Mouse (Mus musculus): ENCODE data around the gene Ralbp1. TPM values are rescaled to one million over a fixed set of nuclear protein-coding genes. Genes with fewer than 3 reads are reported as not detected.

The Ralbp1 gene
- total and polyA plus RNA-seq, 3 experiments: 53.2 to 69.6 TPM; not detected in 1

GRCm38 (mm10) chr17:65802026-65802425 is 83.6 kb downstream of the Ralbp1 start:
- Histone ChIP-seq H3K9ac (ENCODE audit: control insufficient read depth, low read depth, low read length, poor library complexity, severe bottlenecking) (no peak overlapping the region), H3K79me2 (ENCODE audit: control insufficient read depth, insufficient read depth, low read length, poor library complexity) (peaks cover 32% of the 10 kb centered on the region), H3K36me3 (ENCODE audit: control insufficient read depth in 1 of 2, insufficient read depth in 2 of 2, low read length in 2 of 2) (peaks cover 7 to 11% of the 10 kb centered on the region in 2 experiments), H3K27ac (ENCODE audit: control insufficient read depth, low read depth, low read length) (no peak overlapping the region), H3K4me3 (ENCODE audit: control insufficient read depth in 1 of 2, insufficient read depth in 1 of 2, low read depth in 2 of 2, low read length in 2 of 2) (no peak overlapping the region), H3K4me1 (ENCODE audit: control insufficient read depth in 1 of 2, insufficient read depth in 2 of 2, low read length in 2 of 2) (peaks cover 4 to 11% of the 10 kb centered on the region in 2 experiments), H3K27me3 (ENCODE audit: control insufficient read depth in 1 of 2, insufficient read depth in 2 of 2, low read length in 2 of 2) (no peaks in the 10 kb centered on the region), H3K9me3 (replicated peaks; ENCODE audit: insufficient read depth, low read length) (no peaks in the 10 kb centered on the region)
- no peak for DNase-seq (ENCODE audit: low read depth, low spot score)
- no peak for TF ChIP-seq HCFC1 (IDR thresholded peaks at IDR 0.05; ENCODE audit: low read depth, low read length)

- Histone ChIP-seq H3K27ac (ENCODE audit: control insufficient read depth, low read depth, low read length) (no peak overlapping the region), H3K4me3 (ENCODE audit: control insufficient read depth in 1 of 2, insufficient read depth in 1 of 2, low read depth in 2 of 2, low read length in 2 of 2) (no peak overlapping the region), H3K9ac (ENCODE audit: control insufficient read depth, low read depth, low read length, poor library complexity, severe bottlenecking) (no peak overlapping the region), H3K79me2 (ENCODE audit: control insufficient read depth, insufficient read depth, low read length, poor library complexity) (peaks cover 37% of the 10 kb centered on the region), H3K36me3 (ENCODE audit: control insufficient read depth in 1 of 2, insufficient read depth in 2 of 2, low read length in 2 of 2) (peaks cover 7 to 9% of the 10 kb centered on the region in 2 experiments), H3K9me3 (replicated peaks; ENCODE audit: insufficient read depth, low read length) (no peaks in the 10 kb centered on the region), H3K4me1 (ENCODE audit: control insufficient read depth in 1 of 2, insufficient read depth in 2 of 2, low read length in 2 of 2) (peaks cover 4 to 11% of the 10 kb centered on the region in 2 experiments), H3K27me3 (ENCODE audit: control insufficient read depth in 1 of 2, insufficient read depth in 2 of 2, low read length in 2 of 2) (no peaks in the 10 kb centered on the region)
- no peak for DNase-seq (ENCODE audit: low read depth, low spot score)
- TF ChIP-seq ETS1 (IDR thresholded peaks at IDR 0.05; ENCODE audit: low read depth, low read length): no peak
- no peak for TF ChIP-seq GATA1 (IDR thresholded peaks at IDR 0.05; ENCODE audit: low read depth, low read length)
- TF ChIP-seq MYB (IDR thresholded peaks at IDR 0.05; ENCODE audit: low read depth, low read length): no peak
- no peak for TF ChIP-seq JUND (IDR thresholded peaks at IDR 0.05; ENCODE audit: low read depth, low read length)
- TF ChIP-seq MEF2A (IDR thresholded peaks at IDR 0.05; ENCODE audit: extremely low read depth, insufficient replicate concordance, low read depth, low read length, poor library complexity, severe bottlenecking): no peak
- TF ChIP-seq ZMIZ1 (IDR thresholded peaks at IDR 0.05; ENCODE audit: low read depth, low read length): no peak
- no peak for TF ChIP-seq MAZ (IDR thresholded peaks at IDR 0.05; ENCODE audit: low read depth, low read length)
- TF ChIP-seq BHLHE40 (IDR thresholded peaks at IDR 0.05; ENCODE audit: borderline replicate concordance, low read depth, low read length): no peak
- TF ChIP-seq GABPA (IDR thresholded peaks at IDR 0.05; ENCODE audit: low read depth, low read length): no peak
- TF ChIP-seq SIN3A (IDR thresholded peaks at IDR 0.05; ENCODE audit: low read length): no peak
- TF ChIP-seq KAT2A (conservative IDR thresholded peaks at IDR 0.05; ENCODE audit: low read depth, low read length): no peak
- no peak for TF ChIP-seq CHD1 (IDR thresholded peaks at IDR 0.05; ENCODE audit: low read depth, low read length)
- TF ChIP-seq USF1 (IDR thresholded peaks at IDR 0.05; ENCODE audit: low read depth, low read length): no peak
- no peak for TF ChIP-seq ZC3H11A (IDR thresholded peaks at IDR 0.05; ENCODE audit: low read depth, low read length)
- TF ChIP-seq NRF1 (IDR thresholded peaks at IDR 0.05; ENCODE audit: insufficient read depth, low read depth, low read length, poor library complexity, severe bottlenecking): no peak
- no peak for TF ChIP-seq MAFK (IDR thresholded peaks at IDR 0.05; ENCODE audit: borderline replicate concordance, low read depth, low read length)
- no peak for TF ChIP-seq RAD21 (IDR thresholded peaks at IDR 0.05; ENCODE audit: low read depth, low read length)
Observed at GRCm38 (mm10) chr17:65800451-65800850, 85.1 kb downstream of the Ralbp1 start.
